Mouse (Mus musculus) bone marrow macrophage, adult 2 months (primary cell): Measurements from ENCODE around the gene Snx14.

ENCODE experiments used
- CTCF ChIP-seq: IDR thresholded peaks from 2 replicates; pipeline ENCODE4 v1.5.1; 2012; ENCODE audit warnings: low read depth, mild to moderate bottlenecking, low read length, moderate library complexity
- POLR2A ChIP-seq: IDR thresholded peaks from 2 replicates; pipeline ENCODE4 v1.6.1; 2012; ENCODE audit warnings: mild to moderate bottlenecking, low read depth, low read length, borderline replicate concordance

- TF ChIP-seq POLR2A, result no peak
- no peak for TF ChIP-seq CTCF
These were observed 110.1 kb downstream of the Snx14 start for GRCm38 (mm10) chr9:88328666-88329065.
